Mouse (Mus musculus) forebrain, embryonic 12.5 days (tissue): ENCODE results near the gene Primpol. TPM values are rescaled to one million over a fixed set of nuclear protein-coding genes. Genes with fewer than 3 reads are reported as not detected.
"Not testable (repeated sequence)": the region's sequence is repeated elsewhere in the genome, so short reads cannot be mapped to it uniquely, and the experiment has no call there.

Experiments
- ATAC-seq: fragments of 200-750 bp; cut with Nextera tagmentation; 2 replicates; pipeline ENCODE4 v1.8.0; 2017; ENCODE audit warnings: moderate TSS enrichment; ENCODE audit not compliant: low FRiP score
- H3K27ac ChIP-seq: fragments of 300-500 bp; sonication (generic); 2 replicates; pipeline ENCODE4 v1.5.1; 2016; ENCODE audit warnings: mild to moderate bottlenecking
- H3K27me3 ChIP-seq: fragments of 300-500 bp; sonication (generic); 2 replicates; pipeline ENCODE4 v1.6.1; 2016; ENCODE audit warnings: mild to moderate bottlenecking
- H3K36me3 ChIP-seq: fragments of 300-500 bp; sonication (generic); replicated peaks from 2 replicates; pipeline ENCODE4 v1.6.1; 2016; ENCODE audit warnings: mild to moderate bottlenecking
- H3K4me1 ChIP-seq: fragments of 300-500 bp; sonication (generic); 2 replicates; pipeline ENCODE4 v1.6.1; 2016
- H3K4me2 ChIP-seq: fragments of 300-500 bp; sonication (generic); 2 replicates; pipeline ENCODE4 v1.6.1; 2016; ENCODE audit warnings: mild to moderate bottlenecking, moderate library complexity
- H3K4me3 ChIP-seq: fragments of 300-500 bp; sonication (generic); replicated peaks from 2 replicates; pipeline ENCODE4 v1.5.1; 2016; ENCODE audit warnings: mild to moderate bottlenecking
- H3K9ac ChIP-seq: fragments of 300-500 bp; sonication (generic); 2 replicates; pipeline ENCODE4 v1.6.1; 2016; ENCODE audit warnings: mild to moderate bottlenecking
- H3K9me3 ChIP-seq: fragments of 300-500 bp; sonication (generic); 2 replicates; pipeline ENCODE4 v1.6.1; 2016
- WGBS: fragments of 180-500 bp; shearing (Covaris S2); methylation state at CpG from one replicate; pipeline ENCODE4 v1.1.7; 2016; 5-methylcytosine and 5-hydroxymethylcytosine counted together
- polyA plus RNA-seq: library from polyadenylated mRNA; unstranded; fragments of >200 nt; fragmentation: Nextera tagmentation; extraction: Ambion mirVana; gene quantifications from 2 replicates; pipeline ENCODE4 v1.2.1, GENCODE M21; 2016

The Primpol gene
- polyA plus RNA-seq, 1 experiment from 2014 or later, result 10.9 TPM

GRCm38 (mm10) chr8:46598753-46599152, 18.3 kb downstream of the Primpol start:
- Histone ChIP-seq H3K27ac (no peak overlapping the region), H3K4me1 (no peaks in the 10 kb centered on the region), H3K27me3 (no peaks in the 10 kb centered on the region), H3K4me2 (no peak overlapping the region), H3K9me3 (no peaks in the 10 kb centered on the region), H3K4me3 (no peak overlapping the region), H3K36me3 (no peaks in the 10 kb centered on the region), H3K9ac (no peak overlapping the region)
- 94% methylated on average over 5 of the region's 5 CpGs for WGBS
- ATAC-seq, result no peak

DNA sequence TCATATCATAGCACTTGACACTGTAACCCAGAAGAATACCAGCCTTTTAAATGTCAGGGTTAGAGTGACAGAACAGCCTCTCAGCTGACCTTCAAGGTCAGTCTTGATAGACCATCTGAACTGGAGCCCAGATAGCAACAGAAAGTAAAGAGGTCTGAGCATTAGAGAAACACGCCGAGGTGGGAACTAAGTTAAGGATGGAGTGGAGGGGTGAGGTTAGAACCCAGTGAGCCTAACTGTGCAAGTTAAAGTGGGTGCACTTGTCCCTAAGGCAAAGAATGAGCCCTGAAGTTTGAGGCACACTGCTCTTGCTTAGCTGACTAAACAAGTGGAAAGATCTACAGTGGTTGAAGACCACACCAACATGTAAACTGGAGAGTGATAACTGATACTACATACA, 18.9 kb downstream of the Primpol start:
- no peaks in the 10 kb centered on the region for H3K27me3 ChIP-seq
- no peak overlapping the region for H3K4me3 ChIP-seq
- no peak overlapping the region for H3K27ac ChIP-seq
- H3K9ac ChIP-seq, result no peak overlapping the region
- H3K36me3 ChIP-seq, result no peaks in the 10 kb centered on the region
- WGBS, result 87% methylated on average over 2 of the region's 2 CpGs
- H3K4me2 ChIP-seq, result no peak overlapping the region
- no peaks in the 10 kb centered on the region for H3K9me3 ChIP-seq
- ATAC-seq, result no peak
- H3K4me1 ChIP-seq, result no peaks in the 10 kb centered on the region

GRCm38 (mm10) chr8:46597411-46597810, 19.6 kb downstream of the Primpol start:
- H3K9me3 ChIP-seq, result no peaks in the 10 kb centered on the region
- H3K27me3 ChIP-seq, result no peaks in the 10 kb centered on the region
- 81% methylated on average over 2 of the region's 2 CpGs for WGBS
- no peaks in the 10 kb centered on the region for H3K4me1 ChIP-seq
- no peak for ATAC-seq
- H3K4me3 ChIP-seq, result no peak overlapping the region
- H3K36me3 ChIP-seq, result no peaks in the 10 kb centered on the region
- H3K9ac ChIP-seq, result no peak overlapping the region
- no peak overlapping the region for H3K27ac ChIP-seq
- H3K4me2 ChIP-seq, result no peak overlapping the region

GRCm38 (mm10) chr8:46596530-46596929, 20.5 kb downstream of the Primpol start:
- H3K4me3 ChIP-seq, result no peak overlapping the region
- WGBS, result 92% methylated on average over 2 of the region's 2 CpGs

DNA sequence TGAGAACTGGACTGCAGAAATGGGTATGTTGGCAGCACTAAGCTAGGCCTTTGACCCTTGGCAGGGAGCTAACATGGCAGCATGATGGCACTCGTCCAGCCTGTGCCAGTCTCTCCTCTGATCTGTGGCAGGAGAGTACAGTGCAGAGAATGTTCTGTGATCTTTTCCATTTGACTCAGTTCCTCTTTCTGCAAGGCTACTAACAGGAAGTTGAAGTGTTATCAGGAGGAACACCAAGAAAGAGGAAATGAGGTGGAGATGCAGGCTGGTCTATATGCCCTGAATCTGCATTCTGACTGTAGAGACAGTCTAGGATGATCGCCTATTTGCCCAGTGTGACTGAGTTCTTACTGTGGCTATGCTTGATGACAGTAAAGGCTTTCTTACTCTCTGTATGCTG, 21.4 kb downstream of the Primpol start:
- Histone ChIP-seq H3K4me2 (no peak overlapping the region), H3K36me3 (no peaks in the 10 kb centered on the region), H3K27me3 (no peaks in the 10 kb centered on the region), H3K4me1 (no peaks in the 10 kb centered on the region), H3K4me3 (no peak overlapping the region), H3K9me3 (no peaks in the 10 kb centered on the region), H3K9ac (no peak overlapping the region), H3K27ac (no peak overlapping the region)
- WGBS, result 89% methylated on average over 2 of the region's 2 CpGs
- no peak for ATAC-seq

More at GRCm38 (mm10) chr8:46596530-46596929, 20.5 kb downstream of the Primpol start:
- Histone ChIP-seq H3K27me3 (no peaks in the 10 kb centered on the region), H3K4me2 (no peak overlapping the region), H3K36me3 (no peaks in the 10 kb centered on the region), H3K27ac (no peak overlapping the region), H3K9ac (no peak overlapping the region), H3K9me3 (no peaks in the 10 kb centered on the region), H3K4me1 (no peaks in the 10 kb centered on the region)
- no peak for ATAC-seq

GRCm38 (mm10) chr8:46593772-46594171, 23.2 kb downstream of the Primpol start:
- WGBS, result 84% methylated on average over 2 of the region's 2 CpGs
- Histone ChIP-seq H3K4me2 (no peak overlapping the region), H3K4me1 (no peaks in the 10 kb centered on the region), H3K27ac (no peak overlapping the region), H3K9me3 (no peaks in the 10 kb centered on the region), H3K27me3 (no peaks in the 10 kb centered on the region), H3K9ac (no peak overlapping the region), H3K36me3 (no peaks in the 10 kb centered on the region), H3K4me3 (no peak overlapping the region)
- no peak for ATAC-seq

- no peaks in the 10 kb centered on the region for H3K27me3 ChIP-seq
- WGBS, result 85% methylated on average over 8 of the region's 8 CpGs
- no peaks in the 10 kb centered on the region for H3K9me3 ChIP-seq
- no peak overlapping the region for H3K4me3 ChIP-seq
- no peak for ATAC-seq
- H3K36me3 ChIP-seq, result no peaks in the 10 kb centered on the region
- no peak overlapping the region for H3K4me2 ChIP-seq
- H3K4me1 ChIP-seq, result no peaks in the 10 kb centered on the region
- no peak overlapping the region for H3K27ac ChIP-seq
- no peak overlapping the region for H3K9ac ChIP-seq
These were observed 23.9 kb downstream of the Primpol start for GRCm38 (mm10) chr8:46593067-46593466.

- no peaks in the 10 kb centered on the region for H3K27me3 ChIP-seq
- no peak for ATAC-seq
- 98% methylated on average over 2 of the region's 2 CpGs for WGBS
- H3K27ac ChIP-seq, result no peak overlapping the region
- H3K36me3 ChIP-seq, result no peaks in the 10 kb centered on the region
- no peaks in the 10 kb centered on the region for H3K9me3 ChIP-seq
- H3K4me3 ChIP-seq, result no peak overlapping the region
- H3K4me1 ChIP-seq, result no peaks in the 10 kb centered on the region
- no peak overlapping the region for H3K4me2 ChIP-seq
- no peak overlapping the region for H3K9ac ChIP-seq
These were observed 28.3 kb downstream of the Primpol start for GRCm38 (mm10) chr8:46588663-46589062.

- Histone ChIP-seq H3K9me3 (no peaks in the 10 kb centered on the region), H3K27ac (no peak overlapping the region), H3K4me2 (no peak overlapping the region), H3K36me3 (no peaks in the 10 kb centered on the region), H3K27me3 (no peaks in the 10 kb centered on the region), H3K9ac (no peak overlapping the region), H3K4me1 (no peaks in the 10 kb centered on the region), H3K4me3 (no peak overlapping the region)
- 92% methylated on average over 5 of the region's 5 CpGs for WGBS
- no peak for ATAC-seq
These were observed 29.1 kb downstream of the Primpol start for GRCm38 (mm10) chr8:46587911-46588310.

GRCm38 (mm10) chr8:46585576-46585975, 31.4 kb downstream of the Primpol start:
- Histone ChIP-seq H3K27ac (no peak overlapping the region), H3K4me2 (no peak overlapping the region), H3K36me3 (peaks cover 8% of the 10 kb centered on the region), H3K4me3 (no peak overlapping the region), H3K4me1 (no peaks in the 10 kb centered on the region), H3K9ac (no peak overlapping the region), H3K9me3 (no peaks in the 10 kb centered on the region), H3K27me3 (no peaks in the 10 kb centered on the region)
- WGBS, result 86% methylated on average over 3 of the region's 3 CpGs
- ATAC-seq, result no peak

GRCm38 (mm10) chr8:46584328-46584727, 32.7 kb downstream of the Primpol start:
- H3K36me3 ChIP-seq, result peaks cover 15% of the 10 kb centered on the region
- WGBS, result 51% methylated on average over 4 of the region's 4 CpGs
- H3K9ac ChIP-seq, H3K4me1 ChIP-seq, H3K9me3 ChIP-seq, H3K27ac ChIP-seq, H3K4me2 ChIP-seq, ATAC-seq, H3K27me3 ChIP-seq, H3K4me3 ChIP-seq: not testable (repeated sequence)

GRCm38 (mm10) chr8:46578794-46579193, 38.2 kb downstream of the Primpol start:
- no peak overlapping the region for H3K4me3 ChIP-seq
- H3K4me1 ChIP-seq, result no peaks in the 10 kb centered on the region
- H3K9ac ChIP-seq, result no peak overlapping the region
- 92% methylated on average over 9 of the region's 9 CpGs for WGBS
- ATAC-seq, result no peak
- H3K27ac ChIP-seq, result no peak overlapping the region
- no peak overlapping the region for H3K4me2 ChIP-seq
- peaks cover 57% of the 10 kb centered on the region for H3K36me3 ChIP-seq
- no peaks in the 10 kb centered on the region for H3K27me3 ChIP-seq
- no peaks in the 10 kb centered on the region for H3K9me3 ChIP-seq

DNA sequence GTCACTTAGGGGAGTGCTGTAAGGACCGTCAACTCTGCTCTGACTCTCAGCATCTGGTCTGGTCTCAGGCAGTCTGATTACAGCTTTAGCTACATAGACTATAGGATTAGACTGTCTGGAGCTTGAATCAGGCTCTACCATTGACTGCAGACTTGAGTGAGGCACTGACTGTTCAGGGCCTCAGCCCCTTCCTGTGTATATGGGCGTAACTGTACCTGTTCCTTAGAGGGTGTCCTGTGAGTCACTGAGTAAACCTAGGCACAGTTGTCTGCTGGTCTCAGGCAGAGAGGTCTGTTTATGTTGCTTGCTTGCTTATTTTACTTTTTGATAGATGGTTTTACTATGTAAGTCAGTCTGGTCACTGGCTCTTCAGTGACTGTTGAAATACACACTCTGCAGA, 43.0 kb downstream of the Primpol start:
- Histone ChIP-seq H3K36me3 (peaks cover 56% of the 10 kb centered on the region), H3K9me3 (no peaks in the 10 kb centered on the region), H3K27me3 (no peaks in the 10 kb centered on the region), H3K4me1 (no peaks in the 10 kb centered on the region), H3K4me2 (no peak overlapping the region), H3K9ac (no peak overlapping the region), H3K27ac (no peak overlapping the region), H3K4me3 (no peak overlapping the region)
- no peak for ATAC-seq
- whole genome bisulfite sequencing, result 91% methylated on average over 2 of the region's 2 CpGs

DNA sequence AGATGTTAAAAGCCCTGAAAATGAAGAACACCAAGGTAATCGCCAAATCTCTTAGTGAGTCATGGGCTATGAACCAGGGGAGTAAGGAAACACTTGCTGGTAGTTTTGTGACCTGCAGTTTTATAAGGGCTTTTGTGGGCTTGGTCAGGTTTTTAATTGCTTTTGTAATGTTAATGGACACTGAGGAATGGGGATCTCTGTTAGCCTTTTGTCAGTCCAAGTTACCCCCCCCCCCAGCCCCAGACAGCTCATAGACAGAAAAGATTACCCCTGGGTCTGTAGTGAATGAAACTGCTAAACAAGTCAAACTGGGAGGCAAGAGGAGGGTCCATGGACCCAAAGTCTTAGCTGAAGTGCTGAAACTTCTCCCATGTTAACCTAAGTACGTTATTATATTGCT, 43.6 kb downstream of the Primpol start:
- no peak overlapping the region for H3K4me3 ChIP-seq
- H3K9me3 ChIP-seq, result no peaks in the 10 kb centered on the region
- no peak overlapping the region for H3K4me2 ChIP-seq
- no peak for ATAC-seq
- H3K27ac ChIP-seq, result no peak overlapping the region
- H3K36me3 ChIP-seq, result peaks cover 51% of the 10 kb centered on the region
- H3K9ac ChIP-seq, result no peak overlapping the region
- WGBS, result 91% methylated on average over 2 of the region's 2 CpGs
- no peaks in the 10 kb centered on the region for H3K4me1 ChIP-seq
- no peaks in the 10 kb centered on the region for H3K27me3 ChIP-seq
